Mouse (Mus musculus): ENCODE data around the gene Usp32. TPM values are rescaled to one million over a fixed set of nuclear protein-coding genes. Genes with fewer than 3 reads are reported as not detected.

The Usp32 gene
- polyA plus RNA-seq, 1 experiment from 2014 or later: 6.7 TPM

GRCm38 (mm10) chr11:85056901-85057300, 83.1 kb downstream of the Usp32 start:
- Histone ChIP-seq H3K4me1 (ENCODE audit: control insufficient read depth, insufficient read depth, low read length) (no peaks in the 10 kb centered on the region), H3K4me3 (ENCODE audit: low read depth, low read length) (no peak overlapping the region), H3K9me3 (replicated peaks; ENCODE audit: control insufficient read depth, low read length) (no peaks in the 10 kb centered on the region), H3K9ac (ENCODE audit: low read depth, low read length) (no peak overlapping the region), H3K27ac (ENCODE audit: low read depth, low read length) (no peak overlapping the region), H3K36me3 (ENCODE audit: control insufficient read depth, insufficient read depth, low read length) (no peaks in the 10 kb centered on the region), H3K27me3 (ENCODE audit: control insufficient read depth, insufficient read depth, low read length) (no peaks in the 10 kb centered on the region), H3K4me2 (no peak overlapping the region)
- WGBS (ENCODE audit: insufficient replicate concordance): 67% methylated on average over 5 of the region's 5 CpGs
- no peak for ATAC-seq (replicated peaks; ENCODE audit: insufficient number of reproducible peaks, low FRiP score, low TSS enrichment)

GRCm38 (mm10) chr11:85055561-85055960, 84.4 kb downstream of the Usp32 start:
- no peak for ATAC-seq (replicated peaks; ENCODE audit: insufficient number of reproducible peaks, low FRiP score, low TSS enrichment)

GRCm38 (mm10) chr11:85039256-85039655, 100.7 kb downstream of the Usp32 start:
- Histone ChIP-seq H3K36me3 (ENCODE audit: control insufficient read depth, insufficient read depth, low read length) (no peaks in the 10 kb centered on the region), H3K9ac (ENCODE audit: low read depth, low read length) (no peak overlapping the region), H3K4me1 (ENCODE audit: control insufficient read depth, insufficient read depth, low read length) (no peaks in the 10 kb centered on the region), H3K27me3 (ENCODE audit: control insufficient read depth, insufficient read depth, low read length) (no peaks in the 10 kb centered on the region), H3K27ac (ENCODE audit: low read depth, low read length) (no peak overlapping the region), H3K4me3 (ENCODE audit: low read depth, low read length) (no peak overlapping the region), H3K4me2 (no peak overlapping the region), H3K9me3 (replicated peaks; ENCODE audit: control insufficient read depth, low read length) (no peaks in the 10 kb centered on the region)
- WGBS (ENCODE audit: insufficient replicate concordance): 89% methylated on average over 3 of the region's 3 CpGs
- no peak for ATAC-seq (replicated peaks; ENCODE audit: insufficient number of reproducible peaks, low FRiP score, low TSS enrichment)

More at GRCm38 (mm10) chr11:85055561-85055960, 84.4 kb downstream of the Usp32 start:
- Histone ChIP-seq H3K4me3 (ENCODE audit: low read depth, low read length) (no peak overlapping the region), H3K9ac (ENCODE audit: low read depth, low read length) (no peak overlapping the region), H3K27ac (ENCODE audit: low read depth, low read length) (no peak overlapping the region), H3K27me3 (ENCODE audit: control insufficient read depth, insufficient read depth, low read length) (no peaks in the 10 kb centered on the region), H3K4me1 (ENCODE audit: control insufficient read depth, insufficient read depth, low read length) (no peaks in the 10 kb centered on the region), H3K9me3 (replicated peaks; ENCODE audit: control insufficient read depth, low read length) (no peaks in the 10 kb centered on the region), H3K4me2 (no peak overlapping the region), H3K36me3 (ENCODE audit: control insufficient read depth, insufficient read depth, low read length) (no peaks in the 10 kb centered on the region)
- 87% methylated on average over 2 of the region's 2 CpGs for WGBS (ENCODE audit: insufficient replicate concordance)

- Histone ChIP-seq H3K4me1 (ENCODE audit: control insufficient read depth, insufficient read depth, low read length) (no peaks in the 10 kb centered on the region), H3K27ac (ENCODE audit: low read depth, low read length) (no peak overlapping the region), H3K9ac (ENCODE audit: low read depth, low read length) (no peak overlapping the region), H3K9me3 (replicated peaks; ENCODE audit: control insufficient read depth, low read length) (no peaks in the 10 kb centered on the region), H3K36me3 (ENCODE audit: control insufficient read depth, insufficient read depth, low read length) (0 out of 2 replicates have a peak, but pooled peaks cover 4% of the 10 kb centered on the region), H3K4me3 (ENCODE audit: low read depth, low read length) (no peak overlapping the region), H3K27me3 (ENCODE audit: control insufficient read depth, insufficient read depth, low read length) (no peaks in the 10 kb centered on the region), H3K4me2 (no peak overlapping the region)
- no peak for ATAC-seq (replicated peaks; ENCODE audit: insufficient number of reproducible peaks, low FRiP score, low TSS enrichment)
These were observed 126.8 kb downstream of the Usp32 start for GRCm38 (mm10) chr11:85013121-85013520.

GRCm38 (mm10) chr11:85003566-85003965, 136.4 kb downstream of the Usp32 start:
- no peak overlapping the region for H3K4me3 ChIP-seq (ENCODE audit: low read depth, low read length)
- 78% methylated on average over 3 of the region's 3 CpGs for WGBS (ENCODE audit: insufficient replicate concordance)
- no peak overlapping the region for H3K4me2 ChIP-seq
- ATAC-seq (replicated peaks; ENCODE audit: insufficient number of reproducible peaks, low FRiP score, low TSS enrichment): no peak
- H3K27me3 ChIP-seq (ENCODE audit: control insufficient read depth, insufficient read depth, low read length): no peaks in the 10 kb centered on the region
- no peaks in the 10 kb centered on the region for H3K36me3 ChIP-seq (ENCODE audit: control insufficient read depth, insufficient read depth, low read length)
- no peak overlapping the region for H3K9ac ChIP-seq (ENCODE audit: low read depth, low read length)
- H3K9me3 ChIP-seq (replicated peaks; ENCODE audit: control insufficient read depth, low read length): no peaks in the 10 kb centered on the region
- H3K4me1 ChIP-seq (ENCODE audit: control insufficient read depth, insufficient read depth, low read length): no peaks in the 10 kb centered on the region
- H3K27ac ChIP-seq (ENCODE audit: low read depth, low read length): no peak overlapping the region

GRCm38 (mm10) chr11:84995241-84995640, 144.7 kb downstream of the Usp32 start:
- 92% methylated on average over 1 of the region's 1 CpGs for WGBS (ENCODE audit: insufficient replicate concordance)
- no peak overlapping the region for H3K4me2 ChIP-seq
- H3K27me3 ChIP-seq (ENCODE audit: control insufficient read depth, insufficient read depth, low read length): no peaks in the 10 kb centered on the region
- ATAC-seq (replicated peaks; ENCODE audit: insufficient number of reproducible peaks, low FRiP score, low TSS enrichment): no peak
- H3K36me3 ChIP-seq (ENCODE audit: control insufficient read depth, insufficient read depth, low read length): peaks cover 6% of the 10 kb centered on the region
- H3K4me1 ChIP-seq (ENCODE audit: control insufficient read depth, insufficient read depth, low read length): no peaks in the 10 kb centered on the region
- H3K27ac ChIP-seq (ENCODE audit: low read depth, low read length): no peak overlapping the region
- no peaks in the 10 kb centered on the region for H3K9me3 ChIP-seq (replicated peaks; ENCODE audit: control insufficient read depth, low read length)
- no peak overlapping the region for H3K9ac ChIP-seq (ENCODE audit: low read depth, low read length)
- H3K4me3 ChIP-seq (ENCODE audit: low read depth, low read length): no peak overlapping the region

GRCm38 (mm10) chr11:84992996-84993395, 147.0 kb downstream of the Usp32 start:
- Histone ChIP-seq H3K4me2 (no peak overlapping the region), H3K4me1 (ENCODE audit: control insufficient read depth, insufficient read depth, low read length) (no peaks in the 10 kb centered on the region), H3K27ac (ENCODE audit: low read depth, low read length) (no peak overlapping the region), H3K9ac (ENCODE audit: low read depth, low read length) (no peak overlapping the region), H3K27me3 (ENCODE audit: control insufficient read depth, insufficient read depth, low read length) (no peaks in the 10 kb centered on the region), H3K9me3 (replicated peaks; ENCODE audit: control insufficient read depth, low read length) (no peaks in the 10 kb centered on the region), H3K36me3 (ENCODE audit: control insufficient read depth, insufficient read depth, low read length) (peaks cover 10% of the 10 kb centered on the region), H3K4me3 (ENCODE audit: low read depth, low read length) (no peak overlapping the region)
- no peak for ATAC-seq (replicated peaks; ENCODE audit: insufficient number of reproducible peaks, low FRiP score, low TSS enrichment)
- WGBS (ENCODE audit: insufficient replicate concordance): 79% methylated on average over 1 of the region's 1 CpGs

GRCm38 (mm10) chr11:84988341-84988919, 151.5 kb downstream of the Usp32 start:
- Histone ChIP-seq H3K4me3 (ENCODE audit: low read depth, low read length) (no peak overlapping the region), H3K9ac (ENCODE audit: low read depth, low read length) (no peak overlapping the region), H3K9me3 (replicated peaks; ENCODE audit: control insufficient read depth, low read length) (no peaks in the 10 kb centered on the region), H3K4me2 (no peak overlapping the region), H3K27ac (ENCODE audit: low read depth, low read length) (no peak overlapping the region), H3K4me1 (ENCODE audit: control insufficient read depth, insufficient read depth, low read length) (no peaks in the 10 kb centered on the region), H3K36me3 (ENCODE audit: control insufficient read depth, insufficient read depth, low read length) (peaks cover 14% of the 10 kb centered on the region), H3K27me3 (ENCODE audit: control insufficient read depth, insufficient read depth, low read length) (no peaks in the 10 kb centered on the region)
- no peak for ATAC-seq (replicated peaks; ENCODE audit: insufficient number of reproducible peaks, low FRiP score, low TSS enrichment)
- WGBS (ENCODE audit: insufficient replicate concordance): 89% methylated on average over 3 of the region's 3 CpGs

GRCm38 (mm10) chr11:84985421-84985820, 154.5 kb downstream of the Usp32 start:
- no peaks in the 10 kb centered on the region for H3K4me1 ChIP-seq (ENCODE audit: control insufficient read depth, insufficient read depth, low read length)
- no peaks in the 10 kb centered on the region for H3K9me3 ChIP-seq (replicated peaks; ENCODE audit: control insufficient read depth, low read length)
- H3K9ac ChIP-seq (ENCODE audit: low read depth, low read length): no peak overlapping the region
- no peak for ATAC-seq (replicated peaks; ENCODE audit: insufficient number of reproducible peaks, low FRiP score, low TSS enrichment)
- no peak overlapping the region for H3K4me3 ChIP-seq (ENCODE audit: low read depth, low read length)
- H3K27me3 ChIP-seq (ENCODE audit: control insufficient read depth, insufficient read depth, low read length): no peaks in the 10 kb centered on the region
- H3K4me2 ChIP-seq: no peak overlapping the region
- H3K27ac ChIP-seq (ENCODE audit: low read depth, low read length): no peak overlapping the region
- H3K36me3 ChIP-seq (ENCODE audit: control insufficient read depth, insufficient read depth, low read length): peaks cover 9% of the 10 kb centered on the region; the same call in 1 of the 2 replicates
- WGBS (ENCODE audit: insufficient replicate concordance): 77% methylated on average over 6 of the region's 6 CpGs

Data from heart, embryonic 11.5 days (tissue).